Mouse (Mus musculus) lung, postnatal 0 days (tissue): ENCODE measurements around the gene Lrrc61. TPM values are rescaled to one million over a fixed set of nuclear protein-coding genes. Genes with fewer than 3 reads are reported as not detected.

Source experiments
- ATAC-seq: fragments of 200-750 bp; cut with Nextera tagmentation; 2 replicates; pipeline ENCODE4 v1.8.0; 2017; ENCODE audit warnings: moderate library complexity
- DNase-seq: peaks from one replicate; pipeline ENCODE4 v3.0.0-alpha.2; 2016; ENCODE audit warnings: low spot score
- H3K27ac ChIP-seq: fragments of 300-500 bp; sonication (generic); 2 replicates; pipeline ENCODE4 v1.5.1; 2014; ENCODE audit warnings: antibody characterized with exemption, mild to moderate bottlenecking, low read length, mixed read lengths
- H3K27me3 ChIP-seq: fragments of 300-500 bp; sonication (generic); replicated peaks from 2 replicates; pipeline ENCODE4 v1.6.1; 2014; ENCODE audit warnings: low read length, mixed read lengths; ENCODE audit not compliant: insufficient read depth
- H3K36me3 ChIP-seq: fragments of 300-500 bp; sonication (generic); 2 replicates; pipeline ENCODE4 v1.6.1; 2014; ENCODE audit warnings: low read length, mixed read lengths; ENCODE audit not compliant: insufficient read depth
- H3K4me1 ChIP-seq: fragments of 300-500 bp; sonication (generic); 2 replicates; pipeline ENCODE4 v1.6.1; 2014; ENCODE audit warnings: antibody characterized with exemption, low read depth, low read length, mixed read lengths; ENCODE audit not compliant: insufficient read depth
- H3K4me2 ChIP-seq: fragments of 300-500 bp; sonication (generic); replicated peaks from 2 replicates; pipeline ENCODE4 v1.6.1; 2014; ENCODE audit warnings: low read depth, mild to moderate bottlenecking, low read length, moderate library complexity, mixed read lengths
- H3K4me3 ChIP-seq: fragments of 300-500 bp; sonication (generic); 2 replicates; pipeline ENCODE4 v1.5.1; 2014; ENCODE audit warnings: low read depth, low read length
- H3K9ac ChIP-seq: fragments of 300-500 bp; sonication (generic); replicated peaks from 2 replicates; pipeline ENCODE4 v1.6.1; 2014; ENCODE audit warnings: low read depth, mild to moderate bottlenecking
- H3K9me3 ChIP-seq: fragments of 300-500 bp; sonication (generic); 2 replicates; pipeline ENCODE4 v1.6.1; 2016; ENCODE audit warnings: low read length, mixed read lengths
- CTCF ChIP-seq: IDR thresholded peaks from 2 replicates; pipeline ENCODE4 v1.5.1; 2016; ENCODE audit warnings: antibody characterized with exemption, mild to moderate bottlenecking
- EP300 ChIP-seq: IDR thresholded peaks from 2 replicates; pipeline ENCODE4 v1.6.1; 2016; ENCODE audit warnings: antibody characterized with exemption, mild to moderate bottlenecking, control low read depth
- WGBS: fragments of 180-500 bp; shearing (Covaris S2); extraction: QIAGEN DNeasy Blood & Tissue Kit; methylation state at CpG from one replicate; pipeline ENCODE4 v1.1.7; 2014; 5-methylcytosine and 5-hydroxymethylcytosine counted together
- polyA plus RNA-seq: library from polyadenylated mRNA; unstranded; fragments of >200 nt; fragmentation: Nextera tagmentation; extraction: Ambion mirVana; gene quantifications from 2 replicates; pipeline ENCODE4 v1.2.1, GENCODE M21; 2015

Gene Lrrc61
- polyA plus RNA-seq, 1 experiment from 2014 or later: 4.2 TPM

GRCm38 (mm10) chr6:48537105-48537954 is 17.3 kb upstream of the Lrrc61 start, which contains the start of gene Atp6v0e2:
TSS of gene Atp6v0e2 (plus strand) at chr6:48537615.
- peak; percentile 54 for ATAC-seq
- H3K27me3 ChIP-seq: no peaks in the 10 kb centered on the region
- H3K4me2 ChIP-seq: peak within 1 kb of the TSS; percentile 51
- DNase-seq: peak; percentile 74
- no peak for TF ChIP-seq CTCF
- no peak for TF ChIP-seq EP300
- no peaks in the 10 kb centered on the region for H3K9me3 ChIP-seq
- peak within 1 kb of the TSS; percentile 17; the same call in 1 of the 2 replicates for H3K4me3 ChIP-seq
- no peaks in the 10 kb centered on the region for H3K36me3 ChIP-seq
- no peak within 1 kb of the TSS for H3K27ac ChIP-seq
- 6% methylated on average over 38 of the region's 38 CpGs for WGBS
- peaks cover 4% of the 10 kb centered on the region; the same call in 1 of the 2 replicates for H3K4me1 ChIP-seq
- no peak within 1 kb of the TSS for H3K9ac ChIP-seq

GRCm38 (mm10) chr6:48538841-48539737 is 15.5 kb upstream of the Lrrc61 start:
- Histone ChIP-seq H3K27ac (no peak overlapping the region), H3K27me3 (no peaks in the 10 kb centered on the region), H3K4me2 (no peak overlapping the region), H3K4me1 (peaks cover 4% of the 10 kb centered on the region; the same call in 1 of the 2 replicates), H3K36me3 (no peaks in the 10 kb centered on the region), H3K9me3 (no peaks in the 10 kb centered on the region), H3K4me3 (no peak overlapping the region), H3K9ac (no peak overlapping the region)
- DNase-seq: peak; percentile 88
- 73% methylated on average over 4 of the region's 5 CpGs for WGBS
- peak; percentile 40; the same call in 1 of the 2 replicates for ATAC-seq
- TF ChIP-seq EP300 (no peak), CTCF (peak; percentile 82)

DNA sequence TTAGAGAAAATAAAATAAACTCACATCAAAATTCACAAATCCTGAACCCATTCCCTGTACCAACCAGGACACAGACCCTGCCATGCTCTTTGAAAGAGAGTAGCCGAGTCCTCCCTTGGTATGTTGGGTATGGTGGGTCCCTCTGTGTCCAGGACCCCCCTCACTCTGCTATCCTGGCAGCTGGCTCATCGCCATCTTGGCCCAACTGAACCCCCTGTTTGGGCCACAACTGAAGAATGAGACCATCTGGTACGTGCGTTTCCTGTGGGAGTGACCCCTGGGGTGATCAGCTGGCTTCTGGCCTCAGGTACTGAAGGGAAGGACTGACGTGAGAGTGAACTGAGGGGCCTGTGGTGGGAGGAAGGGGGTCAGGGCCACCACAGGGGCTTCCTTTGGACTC is 14.7 kb upstream of the Lrrc61 start:
- Histone ChIP-seq H3K4me3 (no peak overlapping the region), H3K36me3 (no peaks in the 10 kb centered on the region), H3K4me2 (no peak overlapping the region), H3K9ac (no peak overlapping the region), H3K27me3 (no peaks in the 10 kb centered on the region), H3K27ac (no peak overlapping the region), H3K4me1 (peaks cover 4% of the 10 kb centered on the region; the same call in 1 of the 2 replicates), H3K9me3 (no peaks in the 10 kb centered on the region)
- no peak for TF ChIP-seq EP300
- no peak for TF ChIP-seq CTCF
- 69% methylated on average over 5 of the region's 5 CpGs for WGBS
- ATAC-seq: no peak
- no peak for DNase-seq

- Histone ChIP-seq H3K4me2 (no peak overlapping the region), H3K27ac (no peak overlapping the region), H3K9ac (no peak overlapping the region), H3K4me3 (no peak overlapping the region), H3K27me3 (no peaks in the 10 kb centered on the region), H3K4me1 (peaks cover 4% of the 10 kb centered on the region; the same call in 1 of the 2 replicates), H3K36me3 (no peaks in the 10 kb centered on the region), H3K9me3 (no peaks in the 10 kb centered on the region)
- DNase-seq: no peak
- TF ChIP-seq EP300: no peak
- no peak for TF ChIP-seq CTCF
- WGBS: 40% methylated on average over 3 of the region's 3 CpGs
- ATAC-seq: no peak
These were observed 13.9 kb upstream of the Lrrc61 start for GRCm38 (mm10) chr6:48540721-48541120.

DNA sequence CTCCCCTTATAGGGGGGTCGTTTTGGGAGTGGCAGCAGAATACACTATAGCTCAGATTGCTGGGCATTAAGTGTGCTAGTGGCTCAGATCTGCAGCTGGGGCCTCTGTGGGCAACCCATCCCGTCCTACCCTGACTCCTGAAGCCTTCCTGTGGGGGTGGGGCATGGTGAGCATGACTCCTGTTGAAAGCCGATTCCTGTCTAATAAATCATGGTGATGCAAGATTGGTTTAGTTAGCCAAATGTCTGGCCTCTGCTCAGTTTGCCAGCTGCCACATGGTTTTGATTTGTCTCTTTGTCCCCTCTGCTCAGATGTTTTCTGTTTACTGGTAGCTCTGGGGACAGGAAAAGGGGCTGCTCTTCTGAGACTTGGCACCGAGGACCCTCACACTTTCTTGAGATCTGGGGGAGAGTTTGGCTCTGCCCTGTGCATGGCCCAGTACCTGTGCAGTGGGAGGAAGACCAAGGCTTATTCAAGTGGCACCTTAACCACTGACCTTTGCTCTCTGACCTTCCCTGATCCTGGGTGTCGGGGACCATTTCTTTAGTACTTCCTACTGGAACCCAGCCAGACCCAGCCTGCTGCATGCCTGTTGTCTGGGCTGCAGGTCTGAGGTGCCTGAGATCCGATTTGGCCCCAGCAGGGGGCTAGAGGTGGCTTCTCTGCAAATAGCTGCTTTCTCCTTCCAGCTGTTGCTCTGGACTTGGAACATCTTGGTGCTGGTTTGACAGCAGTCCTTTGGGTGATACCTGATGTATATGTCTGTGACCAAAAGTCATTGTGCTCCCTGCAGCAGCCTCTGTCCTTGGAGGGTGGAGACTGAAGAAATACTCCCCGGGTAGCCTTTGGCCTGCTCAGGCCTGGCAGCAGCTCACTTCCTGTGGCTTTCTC is 12.8 kb upstream of the Lrrc61 start:
- H3K36me3 ChIP-seq: no peaks in the 10 kb centered on the region
- 0 out of 2 replicates have a peak, but pooled peaks have one; percentile 7 for TF ChIP-seq CTCF
- TF ChIP-seq EP300: no peak
- peak; percentile 39 for ATAC-seq
- peaks cover 4% of the 10 kb centered on the region; the same call in 1 of the 2 replicates for H3K4me1 ChIP-seq
- no peak overlapping the region for H3K4me3 ChIP-seq
- 21% methylated on average over 7 of the region's 7 CpGs for WGBS
- H3K27ac ChIP-seq: no peak overlapping the region
- no peaks in the 10 kb centered on the region for H3K27me3 ChIP-seq
- H3K9ac ChIP-seq: no peak overlapping the region
- H3K4me2 ChIP-seq: no peak overlapping the region
- H3K9me3 ChIP-seq: no peaks in the 10 kb centered on the region
- peak; percentile 54 for DNase-seq
